Mouse (Mus musculus) adipocyte (in vitro differentiated cells): ENCODE measurements around the gene Brd3os.

Experiments
- DNase-seq: peaks from one replicate; pipeline ENCODE4 v3.0.0-alpha.2; 2016; ENCODE audit warnings: low spot score

Gene Brd3os

DNA sequence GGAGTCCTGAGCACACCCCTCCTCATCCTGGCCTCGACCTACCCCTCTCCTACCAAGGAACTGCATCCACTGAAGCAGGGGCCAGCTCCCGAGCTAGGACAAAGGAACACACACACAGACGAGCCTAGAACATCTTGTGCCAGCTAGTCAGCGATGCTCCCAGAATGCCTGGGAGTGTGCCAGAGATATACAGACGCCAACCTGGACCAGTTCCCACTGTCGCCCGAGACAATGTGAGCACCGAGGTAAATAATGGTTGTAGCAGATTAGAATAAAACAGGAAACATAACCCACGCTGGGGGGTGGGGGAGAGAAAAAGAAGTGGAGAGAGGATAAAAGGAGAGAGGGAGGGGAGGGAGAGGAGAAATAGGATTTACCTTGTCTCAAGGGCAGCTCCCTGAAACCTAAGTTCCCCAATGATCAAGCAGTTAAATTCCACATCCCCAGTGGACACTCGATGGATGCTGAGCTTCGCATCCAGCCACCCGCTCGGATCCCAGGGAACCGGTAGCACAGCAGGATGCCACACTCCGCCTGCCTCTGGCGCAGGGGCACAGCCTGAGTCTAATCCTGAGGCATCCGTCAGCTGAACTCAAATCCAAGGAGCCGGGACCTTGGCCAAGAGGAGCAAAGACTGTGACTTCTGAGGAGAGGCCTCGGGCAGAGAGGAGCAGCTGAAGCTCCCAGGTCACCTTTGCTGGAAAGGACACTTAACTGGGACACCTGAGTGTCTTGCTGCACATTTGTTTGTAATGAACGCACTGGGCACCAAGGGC is 20.6 kb upstream of the Brd3os start:
- peak; percentile 68 for DNase-seq

DNA sequence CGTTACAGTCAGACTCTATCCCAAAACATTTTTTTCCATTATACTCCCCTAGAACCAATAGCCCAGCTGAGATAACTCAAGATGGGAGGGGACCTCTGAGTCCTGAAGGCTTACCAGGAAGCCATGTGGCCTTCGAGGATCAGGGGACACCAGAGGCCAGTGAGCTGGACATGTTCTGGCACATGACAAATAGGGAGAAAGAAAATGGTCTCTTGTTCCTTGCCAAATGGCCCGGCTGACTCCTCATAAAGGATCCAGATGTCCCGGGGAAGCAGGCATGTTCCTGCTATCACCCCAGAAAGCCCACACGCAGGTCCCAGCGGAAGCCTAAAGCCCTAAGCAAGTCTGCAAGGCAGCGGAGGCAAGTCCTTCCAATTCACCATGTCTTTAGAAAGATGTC is 18.5 kb upstream of the Brd3os start:
- DNase-seq = no peak

DNA sequence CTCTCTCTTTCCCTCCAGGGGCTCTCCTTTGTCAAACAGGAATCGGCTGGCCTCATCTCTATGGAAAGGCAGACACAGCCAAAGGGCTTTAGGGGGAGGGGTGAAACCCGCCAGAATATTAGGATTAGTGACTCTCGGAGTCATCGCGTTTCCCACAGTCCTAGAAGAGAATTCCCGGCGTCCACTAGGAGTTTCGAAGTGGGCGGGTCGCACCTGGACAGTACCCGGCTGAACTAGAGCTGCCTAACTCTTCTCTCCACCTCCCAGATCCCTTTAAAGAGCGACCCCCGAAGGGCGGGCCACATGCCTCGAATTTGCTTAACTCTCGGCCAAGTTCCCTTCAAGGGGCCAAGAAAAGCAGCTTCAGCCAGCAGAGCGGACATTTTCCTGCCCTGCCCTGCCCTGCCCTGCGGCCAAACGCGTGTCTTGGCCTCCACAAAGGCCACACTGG is 16.9 kb upstream of the Brd3os start:
- DNase-seq = peak; percentile 56

DNA sequence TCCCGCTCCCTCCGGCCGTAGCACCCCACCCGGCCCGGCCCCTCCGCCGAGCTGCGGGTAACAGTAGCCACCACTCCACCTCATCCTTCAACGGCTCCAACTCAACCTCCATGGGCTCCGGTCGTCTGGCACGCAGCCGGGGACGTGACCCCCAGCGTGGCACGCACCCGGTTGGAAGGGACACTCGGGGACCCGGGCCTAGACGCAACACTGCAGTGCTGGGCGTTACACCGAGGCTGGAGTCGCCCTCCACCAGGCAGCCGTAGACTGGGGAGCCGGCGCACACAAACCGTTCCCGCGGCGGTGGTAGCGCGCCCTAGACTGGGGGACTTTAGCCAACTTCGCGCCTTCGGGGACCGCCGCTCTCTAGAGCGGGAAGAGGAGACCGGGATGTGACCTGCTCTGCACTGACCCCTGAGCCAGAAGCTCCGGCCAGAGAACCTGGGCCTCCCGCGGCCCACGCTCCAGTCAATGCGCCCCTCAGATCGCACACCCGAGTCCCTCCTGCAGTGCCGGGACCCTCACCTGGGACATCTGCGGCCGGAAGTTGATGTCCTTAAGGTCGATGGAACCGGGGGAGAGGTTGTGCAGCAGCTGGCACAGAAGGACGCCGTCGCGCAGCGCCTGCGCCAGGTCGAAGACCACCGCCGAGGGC is 16.2 kb upstream of the Brd3os start:
- no peak for DNase-seq

DNA sequence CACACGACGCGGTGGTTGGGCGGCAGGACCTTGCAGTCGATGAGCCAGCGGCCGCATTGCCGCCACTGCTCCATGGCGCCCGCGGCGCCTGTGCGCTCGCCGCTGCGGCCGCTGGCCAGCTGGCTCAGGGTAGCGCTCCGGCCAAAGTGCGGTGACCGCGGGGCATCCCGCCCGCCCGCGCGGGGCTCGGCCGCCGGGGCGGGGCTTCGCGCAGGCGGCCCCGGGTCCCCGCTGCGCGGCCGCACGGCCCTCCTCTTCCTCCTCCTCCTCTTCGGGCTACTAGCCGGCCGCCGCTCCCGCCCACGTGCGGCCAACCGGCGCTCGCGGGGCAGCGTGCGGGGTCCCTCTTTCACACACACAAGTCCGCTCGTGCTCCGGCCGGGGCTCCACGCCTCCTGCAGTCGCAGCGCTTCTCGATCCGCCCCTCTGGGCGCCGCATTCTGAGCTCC is 15.7 kb upstream of the Brd3os start:
- DNase-seq = no peak

DNA sequence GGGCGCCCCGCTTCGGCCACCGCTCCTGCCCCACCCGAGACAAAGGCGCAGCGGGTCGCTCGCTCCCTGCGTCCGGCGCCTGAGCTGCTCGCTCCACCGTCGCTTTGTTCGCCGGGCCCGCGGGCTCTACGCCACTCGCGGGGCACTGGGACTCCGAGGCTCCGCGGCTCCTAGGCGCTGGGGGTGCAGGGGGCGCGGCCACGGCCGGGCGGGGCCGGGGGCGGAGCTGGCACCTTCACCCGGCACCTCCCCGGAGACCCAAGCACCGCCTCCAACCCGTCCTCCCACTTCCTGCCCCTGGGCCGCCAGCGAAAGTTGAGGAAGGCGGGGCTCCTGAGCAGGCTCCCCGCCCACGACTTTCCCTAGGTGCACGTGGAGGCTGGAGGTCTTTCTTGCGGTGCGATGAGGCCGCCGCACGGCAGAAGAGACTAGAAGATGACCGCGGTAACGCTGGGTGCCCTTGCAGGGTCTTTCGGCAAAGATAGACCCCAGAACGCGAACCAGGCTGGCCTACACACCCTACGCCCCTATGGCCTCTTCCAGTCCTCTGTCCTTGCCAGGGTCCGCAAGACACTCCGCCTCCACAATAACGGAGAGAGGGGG is 15.2 kb upstream of the Brd3os start, which contains the start of gene Vav2:
TSS of gene Vav2 (minus strand) at position 179 of the 603 bp plus-strand sequence.
- DNase-seq = peak; percentile 88

DNA sequence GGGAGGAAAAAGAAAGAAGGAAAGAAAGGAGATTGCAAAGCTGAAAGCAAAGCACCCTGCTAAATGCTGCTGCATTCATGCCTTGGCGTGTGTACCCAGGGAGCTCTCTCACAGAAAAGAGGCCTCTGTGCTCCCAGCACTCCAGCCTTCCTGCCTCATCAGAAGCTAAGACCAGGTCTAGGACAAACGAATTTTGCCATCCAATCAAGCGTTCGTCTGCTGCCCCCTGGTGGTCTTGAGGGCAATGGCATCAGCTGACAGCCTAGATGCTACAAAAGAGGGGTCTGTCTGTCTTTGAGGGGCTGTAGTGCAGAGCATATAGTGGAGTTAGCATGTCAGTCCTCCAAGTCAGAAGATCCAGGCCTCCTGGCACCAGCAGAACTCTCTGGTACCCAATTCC is 14.1 kb upstream of the Brd3os start:
- peak; percentile 88 for DNase-seq

DNA sequence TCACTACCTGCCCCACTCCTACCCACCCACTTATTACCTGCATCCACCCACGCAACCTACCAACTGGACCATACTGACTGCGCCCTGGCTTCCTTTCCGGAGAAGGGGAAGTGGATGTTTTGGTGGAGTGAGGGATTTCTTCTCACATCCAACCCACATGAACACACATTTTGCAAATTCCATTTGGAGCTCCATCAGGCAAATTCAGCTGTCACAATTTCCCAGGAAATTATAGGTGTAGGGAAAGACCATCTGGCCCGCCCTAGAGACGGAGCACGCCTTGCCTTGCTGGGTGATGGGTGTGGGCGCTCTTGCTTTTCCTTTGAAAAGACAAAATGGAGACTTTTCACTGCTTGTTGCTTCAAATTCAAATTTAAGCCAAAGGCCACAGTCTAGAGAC is 11.5 kb upstream of the Brd3os start:
- no peak for DNase-seq

DNA sequence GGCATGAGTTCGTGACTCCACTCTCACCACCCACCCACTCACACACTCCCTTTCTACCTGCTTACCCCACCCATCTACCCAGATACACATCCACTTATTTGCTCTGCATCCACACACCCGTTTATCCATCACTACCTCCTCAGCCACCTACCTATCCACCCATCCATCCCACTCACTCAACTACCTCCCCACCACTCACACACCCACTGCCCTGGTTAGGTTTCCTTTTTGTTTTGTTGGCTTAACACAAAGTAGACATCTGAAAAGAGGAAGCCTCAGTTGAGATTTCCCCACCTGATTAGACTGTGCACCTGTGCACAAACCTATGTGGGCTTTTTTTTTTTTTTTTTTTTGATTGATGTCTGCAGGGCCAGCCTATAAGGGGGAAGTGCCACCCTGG is 9.5 kb upstream of the Brd3os start:
- no peak for DNase-seq

DNA sequence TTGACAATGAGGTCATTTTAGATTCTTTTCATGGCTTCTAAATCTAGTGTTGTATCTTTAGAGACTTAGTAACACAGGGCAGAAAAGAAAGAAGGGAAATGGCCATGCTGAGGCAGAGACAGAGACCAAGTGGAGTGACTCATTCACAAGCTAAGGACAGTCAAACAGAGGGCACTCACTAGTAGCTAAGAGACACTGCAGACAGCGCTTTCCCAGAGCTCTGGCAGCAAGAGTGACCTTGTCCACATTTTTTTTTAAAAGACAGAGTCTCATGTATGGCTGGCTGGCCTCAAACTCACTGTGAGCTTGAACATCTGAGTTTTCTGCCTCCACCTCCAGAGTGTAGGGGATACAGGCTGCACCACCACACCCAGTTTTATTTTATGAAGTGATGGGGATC is 4.2 kb upstream of the Brd3os start:
- peak; percentile 63 for DNase-seq

DNA sequence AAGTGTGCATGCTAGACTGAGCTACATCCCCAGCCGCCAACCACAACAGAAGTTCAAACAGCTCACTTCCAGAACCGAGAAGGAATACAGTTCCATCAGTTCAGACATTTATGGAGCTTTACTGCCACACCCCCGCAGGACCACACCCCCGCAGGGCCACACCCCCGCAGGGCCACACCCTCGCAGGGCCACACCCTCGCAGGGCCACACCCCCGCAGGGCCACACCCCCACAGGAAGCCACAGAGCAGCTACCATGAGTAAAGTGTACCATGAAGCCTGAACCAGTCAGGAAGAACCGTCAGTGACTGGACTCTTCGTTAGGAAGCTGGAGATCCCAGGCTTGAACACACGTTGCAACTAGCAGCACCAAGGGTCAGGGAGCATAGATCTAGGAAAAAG is 3.8 kb upstream of the Brd3os start:
- DNase-seq = peak; percentile 29

DNA sequence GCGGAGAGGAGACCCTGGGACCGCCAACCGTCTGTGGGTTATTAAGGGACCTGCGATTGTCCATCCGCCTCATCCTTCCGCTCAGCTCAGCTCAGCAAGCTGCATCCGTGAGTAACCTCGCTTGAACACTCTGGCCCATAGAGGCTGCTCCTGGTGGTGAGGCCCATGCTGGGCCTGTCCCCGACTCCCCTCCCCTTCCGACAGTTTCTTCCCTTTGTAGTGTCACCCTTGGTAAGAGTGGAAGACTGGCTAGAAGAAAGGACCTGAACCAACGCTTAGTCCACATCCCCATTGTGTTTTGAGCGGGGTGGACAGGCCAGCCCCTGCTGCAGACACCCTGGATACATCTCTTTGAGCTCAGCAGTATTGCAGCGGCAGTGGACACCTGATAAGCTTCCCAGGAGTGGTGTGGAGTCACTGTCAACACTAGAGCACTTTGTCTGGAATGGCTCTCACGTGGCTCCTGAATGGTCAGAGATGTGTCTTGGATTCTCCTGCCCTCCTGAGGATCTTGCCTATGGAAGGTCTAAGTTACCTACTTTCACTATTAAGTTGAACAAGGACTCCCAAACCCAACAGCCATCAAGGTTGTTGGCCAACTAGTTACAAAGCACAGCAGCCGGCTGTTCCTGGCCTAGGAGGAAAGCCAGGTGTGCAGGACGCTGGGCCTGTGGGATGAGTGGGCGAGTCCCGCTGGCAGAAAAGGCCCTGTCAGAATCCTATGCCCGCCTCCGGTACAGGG is 755 bp downstream of the Brd3os start:
- DNase-seq = no peak

DNA sequence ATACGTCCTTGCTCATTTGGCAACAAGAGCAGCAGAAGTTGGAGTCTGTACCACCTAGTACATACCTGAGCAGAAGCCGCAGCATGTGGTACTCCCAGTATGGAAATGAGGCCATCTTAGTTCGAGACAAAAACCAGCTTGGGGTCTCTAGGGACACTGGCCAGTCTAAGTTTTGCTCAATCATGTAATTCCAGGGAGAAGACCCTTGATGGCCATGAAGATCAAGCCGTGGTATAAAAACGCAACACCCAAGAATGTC is 1.3 kb downstream of the Brd3os start:
- DNase-seq = no peak

DNA sequence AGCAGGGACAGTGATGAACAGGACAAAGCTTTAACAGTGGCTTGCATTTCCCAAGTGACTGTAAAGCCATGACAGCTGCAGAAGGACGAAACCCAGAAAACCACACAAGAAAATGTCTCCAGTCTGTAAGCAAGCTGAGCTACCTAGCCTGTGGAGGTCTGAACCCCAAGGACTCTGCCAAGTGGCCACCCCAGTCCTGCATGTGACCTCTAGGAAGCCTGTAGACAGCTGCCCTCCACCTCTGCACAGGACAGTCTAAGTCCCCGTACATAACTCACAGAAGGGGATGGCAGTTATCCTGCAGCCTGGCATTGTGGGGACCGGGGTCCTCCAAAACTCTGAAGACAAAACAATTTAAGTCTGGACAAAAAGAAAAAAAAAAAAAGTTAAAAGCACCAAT is 3.8 kb downstream of the Brd3os start:
- DNase-seq = no peak

DNA sequence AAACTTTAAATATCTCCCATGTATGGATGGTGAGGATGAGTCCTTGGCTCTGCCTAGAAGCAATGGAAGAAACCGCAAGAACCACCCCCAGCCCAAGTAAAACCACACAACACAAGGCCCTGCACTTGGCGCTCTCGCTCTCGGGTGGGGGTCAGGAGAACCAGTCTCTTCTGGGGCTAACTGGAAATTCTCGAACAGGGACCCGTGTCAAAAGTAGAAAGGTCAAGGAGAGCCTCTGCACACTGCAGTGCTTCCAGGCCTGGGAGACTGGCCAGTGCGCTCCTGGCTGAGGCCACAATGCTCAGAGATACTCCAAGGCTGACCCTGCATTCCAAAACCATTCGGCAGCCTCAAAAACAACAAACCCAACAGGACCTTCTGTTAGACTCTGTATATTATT is 4.7 kb downstream of the Brd3os start:
- DNase-seq = no peak

DNA sequence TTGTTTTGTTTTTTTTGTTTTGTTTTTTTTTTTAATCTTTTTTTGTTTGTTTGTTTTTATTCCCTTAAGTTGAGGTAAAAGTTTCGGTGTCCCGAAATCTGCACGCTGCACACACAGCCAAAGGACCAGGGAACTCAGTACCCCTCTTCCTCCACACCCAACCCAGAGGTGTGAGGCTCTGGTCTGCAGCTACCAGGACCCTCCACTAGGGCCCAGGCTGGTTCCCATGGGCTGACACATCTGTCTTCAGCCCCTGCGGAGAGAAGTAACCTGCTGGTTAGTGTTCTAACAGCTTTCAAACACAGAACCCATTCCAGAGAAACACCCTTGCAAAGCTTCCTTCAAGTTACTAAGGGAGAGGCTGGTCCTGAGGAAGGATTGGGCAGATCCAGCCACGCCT is 5.7 kb downstream of the Brd3os start:
- no peak for DNase-seq

DNA sequence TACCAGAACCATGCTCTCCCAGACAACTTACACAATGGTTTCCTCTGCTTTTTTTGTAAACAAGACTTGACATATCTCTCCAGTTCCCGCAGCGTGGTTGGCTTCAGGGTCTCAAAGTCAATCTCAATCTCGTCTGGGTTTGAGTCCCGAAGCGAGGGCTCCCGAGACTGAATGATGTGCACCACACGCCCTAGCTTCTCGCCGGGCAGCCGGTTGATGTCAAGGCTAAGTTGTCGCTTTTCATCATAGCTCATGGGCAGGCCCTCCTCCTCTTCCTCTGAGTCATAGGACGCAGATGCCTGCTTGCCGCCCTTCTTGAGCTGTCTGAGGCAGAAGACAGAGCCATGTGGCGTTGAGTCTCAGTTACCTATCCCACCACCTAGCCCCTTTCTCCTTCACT is 8.1 kb downstream of the Brd3os start:
- DNase-seq = no peak

DNA sequence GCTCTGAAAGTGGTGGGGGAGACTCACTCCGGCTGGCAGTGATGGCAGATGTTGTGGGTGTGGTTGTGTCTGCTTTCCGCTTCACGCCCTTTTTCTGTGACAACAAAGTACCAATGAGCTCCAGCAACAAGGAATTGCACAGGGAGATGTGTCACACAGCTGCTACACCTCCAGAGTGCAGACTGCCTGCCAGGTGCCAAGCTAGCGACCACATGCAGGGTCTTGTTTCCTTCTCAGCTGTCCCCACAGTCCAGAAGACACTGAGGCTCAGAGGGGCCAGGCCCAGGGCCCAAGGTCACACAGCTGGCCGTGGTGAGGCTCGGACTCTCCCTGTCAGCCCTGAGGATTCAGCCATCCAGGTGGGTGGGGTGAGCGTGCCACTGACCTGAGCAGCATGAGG is 17.6 kb downstream of the Brd3os start:
- DNase-seq = no peak

DNA sequence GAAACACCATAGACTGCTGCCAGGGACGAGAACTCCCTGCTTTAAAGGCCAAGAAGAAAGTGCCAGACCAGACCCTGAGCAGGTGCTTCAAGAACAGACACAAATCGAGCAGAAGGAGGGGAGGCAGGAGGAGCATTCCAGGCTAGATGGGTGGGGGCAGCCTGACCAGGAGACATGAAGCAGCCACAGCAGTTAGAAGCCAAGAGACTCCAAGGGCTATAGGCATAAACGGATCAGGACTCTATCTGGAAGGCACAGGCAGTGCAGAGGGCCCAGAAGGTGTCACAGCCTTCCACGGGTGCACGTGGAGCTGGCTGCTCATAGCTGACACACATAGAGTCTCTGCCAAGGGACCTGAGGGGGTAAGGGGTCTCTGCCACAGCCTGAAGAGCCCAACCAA is 18.0 kb downstream of the Brd3os start:
- DNase-seq = no peak

DNA sequence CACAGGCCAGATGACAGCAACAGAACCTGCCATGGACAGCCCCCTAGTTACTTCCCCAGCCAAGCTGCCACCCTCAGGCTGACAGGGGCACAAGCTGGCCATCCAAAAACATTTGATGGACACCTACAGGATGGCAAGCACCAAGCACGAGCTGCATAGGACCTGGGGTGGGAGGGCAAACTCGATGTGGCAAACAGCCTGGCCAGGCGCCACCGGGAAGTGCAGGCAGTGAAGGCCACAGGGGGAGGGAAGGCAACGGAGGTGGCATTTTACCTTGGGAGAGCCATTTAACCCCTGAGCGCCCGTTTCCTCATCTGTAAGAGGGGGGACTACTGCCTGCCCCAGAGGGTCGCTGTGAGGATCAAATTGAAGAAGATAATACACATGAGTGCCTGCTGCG is 18.5 kb downstream of the Brd3os start:
- no peak for DNase-seq

DNA sequence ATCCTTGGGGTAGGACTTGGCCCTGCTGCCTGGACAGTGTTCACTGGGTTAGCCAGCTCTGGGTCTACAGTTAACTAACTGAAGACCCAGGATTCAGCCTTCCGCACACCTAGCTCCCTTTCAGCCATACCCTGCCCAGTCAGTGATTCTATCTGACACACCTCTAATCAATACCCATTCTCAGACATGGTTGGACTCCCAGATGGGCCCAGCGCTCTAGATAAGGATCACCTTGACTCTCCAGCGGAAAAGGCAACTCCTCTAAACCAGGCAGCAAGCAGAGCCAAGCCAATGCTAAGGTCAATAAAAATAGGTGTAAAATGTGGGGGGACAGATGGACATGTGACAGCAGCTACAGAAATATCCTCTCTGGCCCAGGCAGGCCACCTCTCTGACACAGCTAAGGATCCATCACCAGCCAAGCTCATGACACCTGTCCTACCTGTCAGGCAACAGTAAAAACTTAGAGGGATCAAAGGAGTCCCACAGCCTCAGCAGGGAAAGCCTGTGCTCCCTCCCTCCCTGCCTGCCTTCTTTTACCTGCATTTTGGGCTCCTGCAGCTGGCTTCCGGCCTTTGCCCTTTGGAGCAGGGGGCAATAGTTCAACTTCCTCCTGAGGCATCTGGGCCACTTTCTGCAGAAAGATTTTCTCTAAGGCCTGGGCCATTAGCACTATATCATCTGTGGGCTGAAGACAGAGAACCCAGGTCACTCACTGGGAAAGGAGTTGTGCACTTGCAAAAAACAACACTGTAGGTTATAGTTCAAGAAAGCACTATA is 19.9 kb downstream of the Brd3os start:
- no peak for DNase-seq

DNA sequence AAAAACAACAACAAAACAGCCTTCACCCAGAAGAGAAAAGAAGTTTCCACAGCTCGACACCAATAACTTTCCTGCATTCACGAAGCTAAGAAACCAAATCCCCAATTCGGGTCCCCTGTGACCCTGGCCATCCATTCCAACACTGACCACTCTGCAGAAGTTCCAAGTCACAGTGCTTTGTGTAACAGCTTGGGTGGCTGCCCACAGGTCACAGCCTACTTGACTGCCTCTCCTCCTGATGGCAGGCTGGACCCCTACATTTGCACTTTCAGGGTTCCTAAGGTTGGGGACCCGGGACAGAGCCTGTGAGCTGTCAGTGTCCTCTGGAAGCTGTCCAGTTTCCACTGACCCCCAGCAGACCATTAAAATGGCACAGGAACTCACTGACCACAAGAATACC is 20.8 kb downstream of the Brd3os start:
- DNase-seq = no peak
